Mouse (Mus musculus): ENCODE measurements around the gene Cnbd2. TPM values are rescaled to one million over a fixed set of nuclear protein-coding genes. Genes with fewer than 3 reads are reported as not detected.

Cnbd2 gene
- polyA plus RNA-seq (2011; ENCODE audit: insufficient read depth, insufficient read length, low replicate concordance, missing spikeins) = 2.6 and 5.4 TPM in 2 replicates

DNA sequence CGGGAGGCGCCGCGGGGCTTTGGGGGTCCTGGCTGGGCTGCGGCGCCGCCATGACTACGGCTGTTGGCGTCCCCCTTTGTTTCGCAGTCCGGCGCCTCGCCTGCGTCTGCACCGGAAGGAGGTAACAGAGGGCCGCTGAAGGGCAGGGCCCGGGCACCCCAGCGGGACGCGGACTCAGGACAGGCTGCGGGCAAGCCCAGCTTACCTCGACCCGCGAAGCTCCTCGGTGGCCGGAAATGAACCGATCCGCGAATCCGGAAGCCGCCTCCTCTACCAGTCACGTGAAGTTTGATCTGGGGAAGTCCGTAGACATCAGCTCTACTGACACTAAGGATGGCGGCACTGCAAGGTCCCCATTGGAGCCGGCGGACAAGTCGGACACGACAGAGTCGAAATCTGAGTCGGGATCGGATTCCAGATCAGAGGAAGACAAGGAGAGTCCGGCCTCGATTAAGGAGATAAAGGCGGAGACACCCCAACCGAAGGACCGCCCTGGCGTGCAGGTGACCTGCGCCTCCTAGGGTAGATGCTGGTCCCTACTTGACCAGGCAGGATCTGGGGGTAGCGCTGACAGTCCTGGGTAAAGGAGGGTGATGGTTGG is at the start of gene Cnbd2, which contains the start of gene Scand1:
Cnbd2 (plus strand) TSS at position 3 of the 601 bp plus-strand sequence.
Scand1 (minus strand) TSS at position 408 of the 601 bp plus-strand sequence.
- H3K4me3 ChIP-seq (replicated peaks; ENCODE audit: control insufficient read depth, low read depth, low read length) = peak within 1 kb of the TSS; percentile 81
- peak within 1 kb of the TSS; percentile 98 for H3K27ac ChIP-seq (ENCODE audit: control insufficient read depth, insufficient read depth, low read depth, low read length, poor library complexity)
- under 1% methylated on average over 49 of the region's 49 CpGs for WGBS
- no peaks in the 10 kb centered on the region; the same call in 1 of the 2 replicates for H3K4me1 ChIP-seq (ENCODE audit: control insufficient read depth, insufficient read depth, low read length)
- TF ChIP-seq CTCF (IDR thresholded peaks at IDR 0.05; ENCODE audit: control insufficient read depth, insufficient read depth, low read length) (no peak), POLR2A (IDR thresholded peaks at IDR 0.05; ENCODE audit: borderline replicate concordance, control insufficient read depth, low read depth, low read length) (peak; percentile 88)

DNA sequence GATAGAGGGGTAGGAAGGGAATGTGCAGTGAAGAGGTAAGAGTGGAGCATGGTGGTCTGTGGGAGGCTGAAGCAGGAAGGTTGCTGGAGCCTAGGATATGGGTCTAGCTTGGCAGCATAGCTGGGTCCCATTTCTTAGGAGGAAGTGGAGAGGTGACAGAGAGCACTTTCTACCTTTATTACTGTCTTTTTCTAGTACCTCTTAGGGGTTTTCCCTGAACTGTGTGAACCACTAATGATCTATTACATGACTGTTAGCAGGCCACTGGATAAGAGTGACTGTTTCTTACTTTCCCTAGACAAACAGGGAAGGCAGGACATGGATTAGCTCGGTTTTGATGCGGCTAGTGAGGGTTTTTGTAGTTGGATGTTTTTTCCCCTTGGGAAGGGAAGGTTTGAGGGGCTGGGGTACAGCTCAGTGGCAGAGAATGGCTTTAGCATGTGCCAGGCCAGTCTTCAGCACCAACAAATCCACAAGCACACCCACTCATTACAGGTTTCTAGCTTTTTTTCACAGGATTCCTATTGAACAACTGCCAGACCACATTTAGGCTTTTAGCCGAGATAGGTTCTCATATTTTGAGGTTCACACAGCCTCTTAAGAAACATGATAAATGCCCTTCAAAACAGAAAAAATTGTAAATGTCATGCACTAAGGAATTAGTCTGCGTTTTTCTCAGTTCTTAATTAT is 48.8 kb upstream of the Cnbd2 start:
- H3K4me1 ChIP-seq (ENCODE audit: control insufficient read depth, insufficient read depth, low read length) = peaks cover 2% of the 10 kb centered on the region; the same call in 1 of the 2 replicates
- TF ChIP-seq CTCF (IDR thresholded peaks at IDR 0.05; ENCODE audit: control insufficient read depth, insufficient read depth, low read length) = no peak
- no peak for TF ChIP-seq POLR2A (IDR thresholded peaks at IDR 0.05; ENCODE audit: borderline replicate concordance, control insufficient read depth, low read depth, low read length)
- WGBS = 49% methylated on average over 4 of the region's 4 CpGs
- H3K4me3 ChIP-seq (replicated peaks; ENCODE audit: control insufficient read depth, low read depth, low read length) = no peak overlapping the region
- H3K27ac ChIP-seq (ENCODE audit: control insufficient read depth, insufficient read depth, low read depth, low read length, poor library complexity) = no peak overlapping the region

DNA sequence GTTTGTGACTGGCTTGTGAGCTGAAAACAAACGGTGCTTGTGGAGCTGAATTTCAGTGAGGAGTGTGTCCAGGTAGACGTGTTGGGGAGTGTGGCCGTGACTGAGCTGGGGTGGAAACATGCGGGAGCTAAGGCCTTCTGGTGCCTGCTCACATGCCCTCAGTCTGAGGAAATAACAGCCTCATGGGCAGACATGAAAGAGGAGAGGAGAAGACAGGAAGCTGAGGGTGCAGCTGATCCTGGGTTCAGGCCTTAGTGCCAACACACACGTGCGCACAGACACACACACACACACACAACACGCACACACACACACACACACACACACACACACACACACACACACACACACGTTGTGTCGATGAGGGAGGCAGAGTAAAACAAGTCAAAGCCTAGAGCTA is 44.5 kb upstream of the Cnbd2 start:
- no peak overlapping the region for H3K27ac ChIP-seq (ENCODE audit: control insufficient read depth, insufficient read depth, low read depth, low read length, poor library complexity)
- H3K4me1 ChIP-seq (ENCODE audit: control insufficient read depth, insufficient read depth, low read length) = no peaks in the 10 kb centered on the region
- WGBS = 86% methylated on average over 9 of the region's 9 CpGs
- H3K4me3 ChIP-seq (replicated peaks; ENCODE audit: control insufficient read depth, low read depth, low read length) = no peak overlapping the region
- no peak for TF ChIP-seq CTCF (IDR thresholded peaks at IDR 0.05; ENCODE audit: control insufficient read depth, insufficient read depth, low read length)

DNA sequence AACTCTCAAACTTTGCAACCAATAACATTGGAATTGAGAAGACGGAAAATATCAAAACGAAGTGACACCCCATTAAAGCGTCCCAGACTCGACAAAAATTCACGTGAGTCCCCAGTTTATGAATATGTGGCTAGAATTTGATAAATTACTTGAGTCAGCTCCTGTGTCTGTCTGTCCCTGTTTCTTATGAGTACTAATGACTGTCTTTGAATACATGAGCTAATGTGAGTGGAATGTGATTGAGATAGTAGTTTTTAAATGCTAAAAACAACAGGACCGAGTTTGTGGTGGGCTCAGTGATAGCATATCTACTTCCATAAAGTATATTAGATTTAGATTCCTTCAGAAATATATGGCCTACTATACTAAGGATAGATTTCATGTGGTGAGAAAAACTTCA is 39.5 kb upstream of the Cnbd2 start:
- Histone ChIP-seq H3K4me3 (replicated peaks; ENCODE audit: control insufficient read depth, low read depth, low read length) (no peak overlapping the region), H3K27ac (ENCODE audit: control insufficient read depth, insufficient read depth, low read depth, low read length, poor library complexity) (no peak overlapping the region), H3K4me1 (ENCODE audit: control insufficient read depth, insufficient read depth, low read length) (no peaks in the 10 kb centered on the region)
- 87% methylated on average over 6 of the region's 6 CpGs for WGBS
- no peak for TF ChIP-seq CTCF (IDR thresholded peaks at IDR 0.05; ENCODE audit: control insufficient read depth, insufficient read depth, low read length)
- TF ChIP-seq POLR2A (IDR thresholded peaks at IDR 0.05; ENCODE audit: borderline replicate concordance, control insufficient read depth, low read depth, low read length) = no peak

DNA sequence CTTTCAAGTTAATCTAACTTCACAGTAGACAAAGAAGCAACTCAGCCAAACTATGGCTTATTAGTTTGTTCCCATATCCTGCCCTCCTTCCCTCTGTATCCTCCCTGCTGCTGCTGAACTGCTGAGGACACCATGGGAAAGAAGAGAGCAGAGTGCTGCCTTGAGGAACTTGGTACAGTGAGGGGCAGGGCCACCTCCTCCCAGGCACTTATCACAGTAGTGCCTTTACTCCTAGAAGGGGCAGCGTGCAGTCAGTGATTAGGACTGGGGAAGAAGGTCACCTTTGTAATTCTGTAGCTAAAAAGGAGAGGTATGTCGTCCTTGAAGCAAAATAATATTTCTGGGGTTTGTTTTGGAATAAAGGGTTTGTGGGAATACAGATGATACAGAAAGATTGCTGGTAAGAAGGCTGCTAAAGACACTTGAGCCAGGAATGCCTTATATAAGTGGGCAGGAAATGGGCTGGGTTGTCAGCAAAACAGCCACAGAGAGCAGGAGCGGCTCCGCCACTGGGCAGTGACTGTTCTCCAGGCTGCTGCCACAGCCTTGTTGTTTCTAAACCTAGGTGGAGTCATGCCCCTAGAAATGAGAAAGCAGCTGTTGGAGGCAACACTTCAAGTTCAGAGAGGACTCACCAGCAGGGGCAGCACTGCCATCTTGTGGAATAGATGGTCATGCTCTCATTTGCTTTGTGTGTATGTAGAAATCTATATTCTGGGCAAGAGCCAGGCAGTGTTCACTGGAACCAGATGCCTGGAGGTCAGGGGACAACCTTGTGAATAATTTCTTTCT is 33.7 kb upstream of the Cnbd2 start:
- Histone ChIP-seq H3K4me1 (ENCODE audit: control insufficient read depth, insufficient read depth, low read length) (no peaks in the 10 kb centered on the region; the same call in 1 of the 2 replicates), H3K27ac (ENCODE audit: control insufficient read depth, insufficient read depth, low read depth, low read length, poor library complexity) (no peak overlapping the region), H3K4me3 (replicated peaks; ENCODE audit: control insufficient read depth, low read depth, low read length) (no peak overlapping the region)
- WGBS = 19% methylated on average over 4 of the region's 4 CpGs
- TF ChIP-seq POLR2A (IDR thresholded peaks at IDR 0.05; ENCODE audit: borderline replicate concordance, control insufficient read depth, low read depth, low read length) = no peak
- peak; percentile 82 for TF ChIP-seq CTCF (IDR thresholded peaks at IDR 0.05; ENCODE audit: control insufficient read depth, insufficient read depth, low read length)

DNA sequence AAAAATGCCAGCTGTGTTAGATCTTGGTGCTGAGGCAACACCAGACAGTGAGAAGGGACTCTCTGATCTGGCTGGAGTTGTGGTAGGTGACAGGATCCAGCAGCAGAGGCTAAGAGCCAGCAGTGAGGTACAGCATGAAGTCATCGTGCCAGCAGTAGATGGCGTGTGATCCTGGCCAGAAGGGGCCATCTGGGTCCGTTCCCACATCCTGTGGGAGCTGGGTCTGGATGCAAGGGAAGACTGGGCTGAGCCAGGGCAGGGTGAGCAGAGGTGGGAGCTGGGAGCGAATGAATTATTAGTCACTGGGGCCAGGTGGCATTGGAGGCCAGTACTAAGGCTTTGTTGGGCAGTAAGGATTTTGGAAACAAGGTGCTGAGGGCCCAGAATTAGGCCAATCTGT is 30.9 kb upstream of the Cnbd2 start:
- no peak overlapping the region for H3K4me3 ChIP-seq (replicated peaks; ENCODE audit: control insufficient read depth, low read depth, low read length)
- TF ChIP-seq POLR2A (IDR thresholded peaks at IDR 0.05; ENCODE audit: borderline replicate concordance, control insufficient read depth, low read depth, low read length) = no peak
- TF ChIP-seq CTCF (IDR thresholded peaks at IDR 0.05; ENCODE audit: control insufficient read depth, insufficient read depth, low read length) = no peak
- no peaks in the 10 kb centered on the region; the same call in 1 of the 2 replicates for H3K4me1 ChIP-seq (ENCODE audit: control insufficient read depth, insufficient read depth, low read length)
- WGBS = 84% methylated on average over 4 of the region's 4 CpGs
- no peak overlapping the region for H3K27ac ChIP-seq (ENCODE audit: control insufficient read depth, insufficient read depth, low read depth, low read length, poor library complexity)

DNA sequence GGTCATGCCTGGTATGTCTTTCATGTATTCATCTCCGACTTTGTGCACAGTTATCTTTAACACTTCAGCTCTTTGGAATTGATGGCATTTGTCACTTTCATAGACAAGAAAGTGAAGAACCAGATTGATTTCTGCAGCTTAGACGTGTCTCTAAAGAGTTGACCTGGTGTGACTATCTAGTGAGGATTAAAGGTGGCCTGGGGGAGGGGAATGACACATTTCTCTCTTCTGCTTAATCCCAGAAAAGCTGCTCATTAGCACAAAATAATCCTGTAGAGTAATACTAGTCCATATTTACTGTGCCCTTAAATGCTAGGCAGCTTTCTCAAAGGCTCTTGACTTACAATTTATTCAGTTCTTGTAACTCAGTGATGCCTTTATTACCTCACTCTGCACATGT is 26.9 kb upstream of the Cnbd2 start:
- WGBS = 80% methylated on average over 2 of the region's 2 CpGs
- Histone ChIP-seq H3K27ac (ENCODE audit: control insufficient read depth, insufficient read depth, low read depth, low read length, poor library complexity) (no peak overlapping the region), H3K4me3 (replicated peaks; ENCODE audit: control insufficient read depth, low read depth, low read length) (no peak overlapping the region), H3K4me1 (ENCODE audit: control insufficient read depth, insufficient read depth, low read length) (no peaks in the 10 kb centered on the region)
- TF ChIP-seq CTCF (IDR thresholded peaks at IDR 0.05; ENCODE audit: control insufficient read depth, insufficient read depth, low read length) = no peak
- no peak for TF ChIP-seq POLR2A (IDR thresholded peaks at IDR 0.05; ENCODE audit: borderline replicate concordance, control insufficient read depth, low read depth, low read length)

DNA sequence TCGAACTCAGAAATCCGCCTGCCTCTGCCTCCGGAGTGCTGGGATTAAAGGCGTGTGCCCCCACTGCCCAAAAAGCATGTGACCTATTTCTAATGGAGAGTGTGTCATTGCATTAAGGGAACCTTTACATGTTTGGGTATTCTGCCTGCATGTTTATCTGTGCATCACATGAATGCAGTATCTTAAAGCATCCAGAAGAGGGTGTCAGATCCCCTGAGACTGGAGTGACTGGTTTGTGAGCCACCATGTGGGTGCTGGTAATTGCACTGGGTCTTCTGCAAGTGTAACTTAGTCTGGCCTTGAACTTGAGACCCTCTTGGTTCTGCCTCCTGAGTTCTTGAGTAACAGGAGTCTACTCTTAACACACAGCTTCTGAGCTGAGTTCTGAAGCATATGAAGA is 25.4 kb upstream of the Cnbd2 start:
- Histone ChIP-seq H3K4me3 (replicated peaks; ENCODE audit: control insufficient read depth, low read depth, low read length) (no peak overlapping the region), H3K27ac (ENCODE audit: control insufficient read depth, insufficient read depth, low read depth, low read length, poor library complexity) (no peak overlapping the region), H3K4me1 (ENCODE audit: control insufficient read depth, insufficient read depth, low read length) (no peaks in the 10 kb centered on the region)
- TF ChIP-seq POLR2A (IDR thresholded peaks at IDR 0.05; ENCODE audit: borderline replicate concordance, control insufficient read depth, low read depth, low read length) (no peak), CTCF (IDR thresholded peaks at IDR 0.05; ENCODE audit: control insufficient read depth, insufficient read depth, low read length) (no peak)
- 85% methylated on average over 4 of the region's 4 CpGs for WGBS
